Mouse (Mus musculus) brain, embryonic 14.5 days (tissue): Measurements from ENCODE around the gene Rhobtb1.

ENCODE experiments used
- CTCF ChIP-seq: fragments of 200-500 bp; IDR thresholded peaks from 2 replicates; pipeline ENCODE4 v1.5.1; 2012; ENCODE audit warnings: inconsistent platforms, mild to moderate bottlenecking, moderate library complexity, borderline replicate concordance; ENCODE audit not compliant: insufficient read depth, insufficient read length; ENCODE audit errors: extremely low read depth
- POLR2A ChIP-seq: fragments of 200-500 bp; IDR thresholded peaks from 2 replicates; pipeline ENCODE4 v1.6.1; 2012; ENCODE audit warnings: mild to moderate bottlenecking, inconsistent platforms, borderline replicate concordance; ENCODE audit not compliant: poor library complexity, insufficient read depth, insufficient read length, severe bottlenecking; ENCODE audit errors: extremely low read depth

GRCm38 (mm10) chr10:69257592-69258133 lies 106.4 kb downstream of the Rhobtb1 start:
- no peak for TF ChIP-seq POLR2A
- no peak for TF ChIP-seq CTCF
